Mouse (Mus musculus): ENCODE data around the gene Arfip2. TPM values are rescaled to one million over a fixed set of nuclear protein-coding genes. Genes with fewer than 3 reads are reported as not detected.

Gene Arfip2
- 122 and 127 TPM in 2 replicates for polyA plus RNA-seq (2012; rRNA removed)

DNA sequence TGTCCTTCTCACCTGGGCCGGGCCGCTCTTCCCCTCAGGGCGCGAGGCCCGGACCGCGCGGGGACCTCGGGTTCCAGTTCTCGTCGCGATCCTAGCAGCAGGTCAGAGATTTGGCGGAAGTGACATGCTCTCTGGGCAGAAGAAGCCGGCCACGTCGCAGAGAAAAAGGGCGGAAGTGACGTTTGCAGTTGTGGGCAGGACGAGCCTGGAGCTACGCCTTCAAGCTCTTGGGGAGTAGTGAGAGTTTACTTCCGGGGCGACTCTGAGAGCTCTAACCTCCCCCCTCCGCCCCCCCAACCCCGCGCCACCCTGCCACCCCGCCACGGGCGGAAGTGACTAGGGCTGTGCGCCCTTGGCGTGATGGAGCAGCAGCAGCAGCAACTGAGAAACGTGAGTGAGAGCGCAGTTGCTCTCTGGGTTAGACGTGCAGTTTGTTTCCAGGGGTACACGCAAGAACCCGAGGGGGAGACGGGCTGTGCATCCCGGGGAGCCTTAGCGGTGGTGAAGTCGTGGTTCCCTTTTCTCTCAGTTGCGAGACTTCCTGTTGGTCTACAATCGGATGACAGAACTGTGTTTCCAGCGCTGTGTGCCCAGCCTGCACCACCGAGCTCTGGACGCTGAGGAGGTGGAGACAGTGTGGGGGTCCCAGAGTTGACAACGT lies at the start of gene Arfip2, which contains the start of gene Gm45799:
Arfip2 (minus strand) TSS at position 184 of the 661 bp plus-strand sequence.
Gm45799 (plus strand) TSS at position 320 of the 661 bp plus-strand sequence.
- H3K4me1 ChIP-seq (ENCODE audit: control insufficient read depth, insufficient read depth, low read length) = peaks cover 2% of the 10 kb centered on the region
- peak within 1 kb of the TSS; percentile 63 for H3K27ac ChIP-seq (ENCODE audit: insufficient read depth, low read length)
- TF ChIP-seq POLR2A (IDR thresholded peaks at IDR 0.05; ENCODE audit: extremely low read depth, insufficient read depth, low read length) (peak; percentile 75; the same call in 1 of the 2 replicates), CTCF (IDR thresholded peaks at IDR 0.05; ENCODE audit: extremely low read depth, insufficient read depth, low read length) (no peak)
- peak within 1 kb of the TSS; percentile 85 for H3K4me3 ChIP-seq (ENCODE audit: insufficient read depth, low read length)

DNA sequence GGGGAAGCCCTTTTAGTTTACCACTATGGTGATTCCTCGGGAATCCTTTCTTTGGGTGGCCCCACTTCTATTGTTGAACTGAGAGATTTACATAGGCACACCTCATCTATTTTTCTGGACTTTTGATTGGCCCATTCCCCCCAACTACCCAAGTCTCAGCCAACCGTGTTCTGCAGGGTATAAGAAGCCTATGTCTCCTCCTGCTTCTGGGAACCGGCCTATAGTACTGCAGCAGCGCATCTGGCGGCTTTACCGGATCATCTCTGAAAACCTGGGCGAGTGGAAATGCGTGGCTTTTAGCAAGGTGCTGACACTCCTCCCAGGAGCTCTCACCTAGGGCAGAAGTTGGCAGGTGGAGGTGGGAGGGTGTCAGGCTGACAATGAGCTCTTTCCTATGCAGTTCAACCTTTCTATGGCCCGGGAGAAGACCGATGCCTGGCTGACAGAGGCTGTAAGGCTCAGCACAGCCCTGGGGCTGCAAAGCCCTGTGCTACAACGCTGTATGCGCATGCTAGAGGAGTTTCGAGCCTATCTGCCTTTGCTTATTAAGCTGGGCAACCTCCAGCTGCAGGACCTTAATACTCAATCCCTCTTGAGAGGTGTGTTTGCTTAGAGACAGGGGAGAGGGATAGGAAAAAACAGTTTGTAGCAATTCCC lies 45.5 kb upstream of the Arfip2 start:
- H3K27ac ChIP-seq (ENCODE audit: insufficient read depth, low read length) = no peak overlapping the region
- no peaks in the 10 kb centered on the region for H3K4me1 ChIP-seq (ENCODE audit: control insufficient read depth, insufficient read depth, low read length)
- TF ChIP-seq CTCF (IDR thresholded peaks at IDR 0.05; ENCODE audit: extremely low read depth, insufficient read depth, low read length) = no peak
- no peak for TF ChIP-seq POLR2A (IDR thresholded peaks at IDR 0.05; ENCODE audit: extremely low read depth, insufficient read depth, low read length)
- no peak overlapping the region for H3K4me3 ChIP-seq (ENCODE audit: insufficient read depth, low read length)

- no peak within 1 kb of the TSS for H3K27ac ChIP-seq (ENCODE audit: insufficient read depth, low read length)
- H3K4me1 ChIP-seq (ENCODE audit: control insufficient read depth, insufficient read depth, low read length) = no peaks in the 10 kb centered on the region
- TF ChIP-seq CTCF (IDR thresholded peaks at IDR 0.05; ENCODE audit: extremely low read depth, insufficient read depth, low read length) (peak; percentile 55; the same call in 1 of the 2 replicates), POLR2A (IDR thresholded peaks at IDR 0.05; ENCODE audit: extremely low read depth, insufficient read depth, low read length) (no peak)
- peak within 1 kb of the TSS; percentile 28 for H3K4me3 ChIP-seq (ENCODE audit: insufficient read depth, low read length)
These were observed 10.6 kb upstream of the Arfip2 start, which contains the start of gene Dnhd1 for GRCm38 (mm10) chr7:105650639-105651435. Gene Dnhd1 (plus strand): TSS chr7:105650827.

- no peak overlapping the region for H3K27ac ChIP-seq (ENCODE audit: insufficient read depth, low read length)
- peaks cover 2% of the 10 kb centered on the region for H3K4me1 ChIP-seq (ENCODE audit: control insufficient read depth, insufficient read depth, low read length)
- H3K4me3 ChIP-seq (ENCODE audit: insufficient read depth, low read length) = no peak overlapping the region
- TF ChIP-seq POLR2A (IDR thresholded peaks at IDR 0.05; ENCODE audit: extremely low read depth, insufficient read depth, low read length) (no peak), CTCF (IDR thresholded peaks at IDR 0.05; ENCODE audit: extremely low read depth, insufficient read depth, low read length) (no peak)
These were observed 1.7 kb upstream of the Arfip2 start for GRCm38 (mm10) chr7:105641936-105642335.

GRCm38 (mm10) chr7:105640894-105641255 lies 659 bp upstream of the Arfip2 start:
- Histone ChIP-seq H3K4me3 (ENCODE audit: insufficient read depth, low read length) (peak overlapping the region; percentile 85), H3K27ac (ENCODE audit: insufficient read depth, low read length) (peak overlapping the region; percentile 63), H3K4me1 (ENCODE audit: control insufficient read depth, insufficient read depth, low read length) (peaks cover 2% of the 10 kb centered on the region)
- TF ChIP-seq POLR2A (IDR thresholded peaks at IDR 0.05; ENCODE audit: extremely low read depth, insufficient read depth, low read length) (no peak), CTCF (IDR thresholded peaks at IDR 0.05; ENCODE audit: extremely low read depth, insufficient read depth, low read length) (no peak)

- peak within 1 kb of the TSS; percentile 85 for H3K4me3 ChIP-seq (ENCODE audit: insufficient read depth, low read length)
- peaks cover 2% of the 10 kb centered on the region for H3K4me1 ChIP-seq (ENCODE audit: control insufficient read depth, insufficient read depth, low read length)
- TF ChIP-seq CTCF (IDR thresholded peaks at IDR 0.05; ENCODE audit: extremely low read depth, insufficient read depth, low read length) (no peak), POLR2A (IDR thresholded peaks at IDR 0.05; ENCODE audit: extremely low read depth, insufficient read depth, low read length) (no peak)
- peak within 1 kb of the TSS; percentile 63 for H3K27ac ChIP-seq (ENCODE audit: insufficient read depth, low read length)
These were observed 460 bp downstream of the Arfip2 start, which contains the start of gene Timm10b for GRCm38 (mm10) chr7:105639756-105640155. Gene Timm10b (plus strand): TSS chr7:105640056.

GRCm38 (mm10) chr7:105639304-105639703 lies 912 bp downstream of the Arfip2 start:
- Histone ChIP-seq H3K4me3 (ENCODE audit: insufficient read depth, low read length) (peak overlapping the region; percentile 85), H3K27ac (ENCODE audit: insufficient read depth, low read length) (no peak overlapping the region), H3K4me1 (ENCODE audit: control insufficient read depth, insufficient read depth, low read length) (peaks cover 2% of the 10 kb centered on the region)
- TF ChIP-seq CTCF (IDR thresholded peaks at IDR 0.05; ENCODE audit: extremely low read depth, insufficient read depth, low read length) (no peak), POLR2A (IDR thresholded peaks at IDR 0.05; ENCODE audit: extremely low read depth, insufficient read depth, low read length) (no peak)

GRCm38 (mm10) chr7:105638776-105639175 lies 1.4 kb downstream of the Arfip2 start:
- H3K4me1 ChIP-seq (ENCODE audit: control insufficient read depth, insufficient read depth, low read length) = peaks cover 3% of the 10 kb centered on the region
- TF ChIP-seq POLR2A (IDR thresholded peaks at IDR 0.05; ENCODE audit: extremely low read depth, insufficient read depth, low read length) = no peak
- no peak overlapping the region for H3K4me3 ChIP-seq (ENCODE audit: insufficient read depth, low read length)
- H3K27ac ChIP-seq (ENCODE audit: insufficient read depth, low read length) = no peak overlapping the region

- no peak overlapping the region for H3K4me3 ChIP-seq (ENCODE audit: insufficient read depth, low read length)
- H3K27ac ChIP-seq (ENCODE audit: insufficient read depth, low read length) = no peak overlapping the region
- TF ChIP-seq POLR2A (IDR thresholded peaks at IDR 0.05; ENCODE audit: extremely low read depth, insufficient read depth, low read length) = no peak
- no peak for TF ChIP-seq CTCF (IDR thresholded peaks at IDR 0.05; ENCODE audit: extremely low read depth, insufficient read depth, low read length)
- H3K4me1 ChIP-seq (ENCODE audit: control insufficient read depth, insufficient read depth, low read length) = peaks cover 4% of the 10 kb centered on the region
These were observed 4.5 kb downstream of the Arfip2 start for GRCm38 (mm10) chr7:105635726-105636125.
